Mouse (Mus musculus) frontal cortex, postnatal 14 days (tissue): ENCODE measurements at regions not wholly inside any gene's neighbourhood (a gene's known extent, or its start where the extent isn't known, plus 50 kb on each side); places are given as distances from the start of the nearest gene placed in this dataset.

Experiments
- DNase-seq, 2 experiments: peaks; one replicate each; pipeline ENCODE4 v3.0.0; 2022; ENCODE audit warnings: low spot score in 2 of 2

DNA sequence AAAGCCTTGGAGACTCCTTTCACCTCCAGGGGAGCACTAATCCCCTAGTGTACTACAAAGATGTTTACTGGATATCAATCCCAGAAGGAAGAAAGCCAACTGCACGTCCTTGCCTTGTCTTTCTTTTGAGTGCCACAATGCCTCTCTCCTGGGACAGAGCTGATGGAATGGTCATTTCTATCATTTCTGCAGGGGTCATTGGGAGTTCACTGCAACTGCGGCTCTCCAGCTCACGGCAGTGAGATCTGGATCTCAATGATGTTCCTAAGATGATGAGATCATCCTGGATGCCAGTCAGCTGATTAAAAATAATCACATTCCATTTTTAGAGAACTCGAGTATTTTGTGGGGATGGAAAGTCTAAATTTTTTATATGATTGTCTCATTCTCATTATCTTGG, 341.1 kb downstream of the Lpin1 start:
- DNase-seq: no peak

DNA sequence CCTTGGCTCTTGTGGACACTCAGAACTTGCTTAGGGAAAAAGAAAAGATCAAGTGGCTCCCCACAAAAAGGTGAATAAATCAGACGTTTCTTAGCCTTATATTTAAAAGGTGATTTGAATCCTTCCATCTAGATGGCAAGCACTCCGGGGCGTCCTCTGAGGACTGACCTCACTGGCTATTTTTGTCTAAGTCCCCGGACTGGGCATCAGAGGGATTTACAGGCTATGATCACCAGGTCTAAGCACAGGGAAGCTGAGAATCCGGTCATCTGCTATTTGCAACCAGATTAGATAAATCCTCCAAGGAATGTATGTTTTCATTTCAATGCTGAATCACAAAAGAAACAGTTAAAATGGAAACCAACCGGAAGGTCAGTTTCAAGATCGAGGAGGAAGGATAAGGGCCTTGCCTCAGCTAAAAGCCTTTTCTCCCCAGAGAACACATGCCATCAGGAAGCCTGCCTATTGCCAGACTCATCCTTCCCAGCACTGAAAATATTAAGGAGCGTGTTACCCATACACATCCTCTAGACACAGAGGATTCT, 342.1 kb downstream of the Lpin1 start:
- DNase-seq: no peak

DNA sequence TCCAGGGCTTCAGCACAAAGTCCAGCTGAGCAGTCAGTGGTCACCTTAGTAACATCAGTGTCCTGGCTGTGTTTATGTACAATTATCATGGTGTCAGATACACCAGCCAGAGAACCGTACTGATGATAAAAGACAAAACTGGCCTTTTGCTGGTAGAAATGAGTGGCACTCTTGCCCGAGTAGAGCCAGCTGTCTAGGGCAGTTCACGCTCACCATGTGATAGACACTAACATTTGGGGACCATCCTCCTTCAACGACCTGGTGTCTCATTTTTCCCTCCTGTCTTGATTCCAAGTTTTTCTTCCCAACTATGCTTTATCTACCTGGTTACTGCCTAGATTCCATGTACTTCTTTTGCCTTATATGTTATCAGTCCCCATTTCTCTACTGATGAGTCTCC, 349.3 kb downstream of the Lpin1 start:
- no peak for DNase-seq

DNA sequence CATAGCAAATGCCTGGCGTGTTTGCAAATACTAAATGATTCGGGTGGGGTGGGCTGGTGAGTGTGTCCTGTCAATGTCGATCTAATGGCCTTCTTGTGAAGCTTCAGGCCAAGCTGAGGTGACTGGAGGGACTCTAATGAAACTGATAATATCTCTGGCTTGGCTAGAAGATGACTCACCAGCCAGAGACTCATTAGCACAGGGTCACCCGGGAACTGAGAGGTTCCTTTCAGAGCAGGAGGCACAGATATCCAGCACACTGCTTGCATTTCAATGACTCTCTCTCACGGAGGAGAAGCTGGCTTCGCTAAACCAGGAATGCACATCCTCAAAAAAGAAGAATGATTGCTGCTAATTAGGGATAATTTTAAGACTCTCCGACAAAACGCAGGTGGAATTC, 349.8 kb downstream of the Lpin1 start:
- DNase-seq: no peak

DNA sequence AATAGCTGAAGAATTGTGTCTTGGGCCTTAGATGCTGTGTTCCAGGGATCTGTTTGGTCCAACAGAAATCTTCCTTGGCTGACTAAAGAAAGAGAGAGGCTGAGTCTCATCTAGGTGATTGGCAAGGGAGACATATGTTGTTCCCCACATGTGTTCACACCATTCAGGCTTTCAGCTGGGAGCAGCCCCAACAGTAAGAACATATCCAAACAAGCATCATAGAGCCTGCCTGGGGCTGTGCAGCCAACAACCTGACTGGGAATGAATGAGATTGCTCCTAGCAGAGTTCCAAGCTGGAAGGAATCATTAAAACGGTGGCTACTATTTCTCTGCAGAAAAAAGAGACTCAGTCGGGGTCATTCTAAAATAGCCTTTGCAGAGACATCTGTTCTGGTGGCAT, 350.3 kb downstream of the Lpin1 start:
- no peak for DNase-seq

DNA sequence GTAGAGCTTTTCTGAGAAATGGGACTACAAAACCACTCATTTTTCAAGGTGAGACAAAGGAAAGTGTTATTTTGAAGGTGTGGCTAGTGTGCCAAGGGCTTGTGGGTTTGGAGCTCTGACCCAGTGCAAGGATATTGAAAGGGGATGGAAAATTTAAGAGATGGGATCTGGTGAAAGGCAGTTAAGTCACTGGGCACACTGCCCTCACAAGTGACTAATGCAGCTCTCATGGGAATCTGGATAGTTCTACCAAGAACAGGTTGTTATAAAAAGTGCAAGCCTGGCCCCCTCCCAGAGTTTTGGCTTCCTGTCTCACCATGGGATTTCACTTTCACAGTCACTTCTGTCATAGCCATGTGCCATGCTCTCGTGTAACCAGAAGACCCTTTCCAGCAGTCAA, 360.1 kb downstream of the Lpin1 start:
- no peak for DNase-seq

DNA sequence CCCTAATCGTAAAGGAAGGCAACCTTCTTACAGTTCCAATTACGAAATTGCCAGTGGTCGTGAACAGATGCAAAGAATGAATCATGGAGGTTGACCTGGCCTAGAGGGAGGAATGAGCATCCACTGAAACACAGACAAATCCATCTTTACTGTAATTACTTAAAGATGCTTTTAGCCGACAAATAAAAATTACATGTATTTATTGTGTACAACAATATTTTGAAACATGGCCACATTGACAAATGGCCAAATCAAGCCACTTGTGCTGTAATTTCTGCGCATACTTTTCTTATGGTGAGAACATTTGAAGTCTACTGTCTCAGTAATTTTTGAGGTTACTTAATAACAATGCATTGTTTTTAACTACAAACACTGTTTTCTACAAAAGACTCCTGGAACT, 360.7 kb downstream of the Lpin1 start:
- no peak for DNase-seq

DNA sequence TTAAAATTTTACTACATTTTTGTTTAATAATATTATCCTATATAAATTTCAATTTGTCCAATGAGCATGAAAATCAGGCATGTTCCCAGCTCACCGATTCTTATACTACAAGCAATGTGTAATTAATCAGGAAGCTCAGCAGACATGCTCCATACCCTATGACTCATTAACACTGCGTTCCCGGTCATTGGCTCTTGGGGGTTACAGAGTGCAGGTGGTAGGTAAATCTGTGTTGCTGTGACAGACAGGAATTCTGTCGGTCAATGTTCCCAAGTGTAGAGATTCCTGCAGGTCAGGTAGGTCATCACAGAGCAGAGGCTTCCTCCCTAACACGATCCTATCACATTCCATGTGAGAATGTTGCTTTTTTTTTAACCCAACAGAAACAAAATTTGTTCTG, 371.0 kb downstream of the Lpin1 start:
- DNase-seq: no peak

DNA sequence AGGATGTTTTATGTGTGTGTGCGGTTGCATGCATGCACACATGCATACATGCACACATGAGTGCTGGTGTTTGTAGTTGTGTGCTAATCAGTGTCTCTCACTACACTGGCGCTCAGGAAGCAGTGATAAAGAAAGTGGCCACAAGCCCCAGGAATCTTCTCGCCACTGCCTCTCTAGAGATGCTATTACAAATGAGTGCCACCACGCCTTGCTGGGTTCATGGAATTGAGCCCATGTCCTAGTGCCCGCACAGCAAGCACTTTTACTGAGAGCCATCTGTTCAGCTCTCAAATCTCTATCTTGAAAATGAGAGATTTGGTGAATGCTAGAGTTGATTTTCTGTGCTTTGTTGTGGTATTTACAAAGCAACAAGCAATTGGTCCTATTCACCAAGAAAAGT, 373.3 kb downstream of the Lpin1 start:
- no peak for DNase-seq

DNA sequence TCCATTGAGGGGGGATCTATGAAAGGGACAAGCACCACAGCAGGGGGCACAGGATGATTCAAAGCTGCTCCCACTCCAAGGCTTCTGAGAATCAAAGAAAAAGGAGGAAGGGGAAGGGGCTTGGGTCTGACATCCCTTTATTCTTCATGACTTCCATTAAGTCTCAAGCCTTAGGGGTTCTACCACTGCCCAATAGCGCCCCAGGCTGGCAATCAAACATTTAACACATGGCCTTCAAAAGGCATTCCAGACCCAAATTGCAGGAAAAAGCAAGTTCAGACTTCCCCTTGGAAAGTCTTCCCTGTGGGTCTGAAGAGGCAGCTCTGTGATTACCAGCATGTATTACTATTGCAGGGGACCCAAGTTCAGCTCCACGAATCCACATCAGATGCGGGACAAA, 377.2 kb downstream of the Lpin1 start:
- no peak for DNase-seq

DNA sequence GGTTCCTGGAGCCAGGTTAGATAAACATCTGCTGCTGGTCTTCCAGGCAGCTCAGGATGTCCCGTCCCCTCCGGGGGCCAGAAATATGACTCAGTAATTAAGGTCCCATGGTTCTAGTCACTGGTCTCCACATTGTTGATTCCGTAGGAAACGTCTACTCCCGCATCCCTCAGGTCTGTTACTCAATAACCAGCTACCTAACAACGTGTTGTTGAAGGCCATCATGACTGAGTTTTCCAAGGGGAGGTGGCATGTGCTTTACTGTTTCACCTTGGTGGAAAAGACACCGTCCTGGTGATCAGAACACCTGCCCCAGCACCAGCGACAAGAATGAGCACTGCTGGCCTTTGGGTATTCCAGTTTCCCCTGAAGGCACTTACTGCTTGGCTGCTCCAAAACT, 377.9 kb downstream of the Lpin1 start:
- DNase-seq: no peak

DNA sequence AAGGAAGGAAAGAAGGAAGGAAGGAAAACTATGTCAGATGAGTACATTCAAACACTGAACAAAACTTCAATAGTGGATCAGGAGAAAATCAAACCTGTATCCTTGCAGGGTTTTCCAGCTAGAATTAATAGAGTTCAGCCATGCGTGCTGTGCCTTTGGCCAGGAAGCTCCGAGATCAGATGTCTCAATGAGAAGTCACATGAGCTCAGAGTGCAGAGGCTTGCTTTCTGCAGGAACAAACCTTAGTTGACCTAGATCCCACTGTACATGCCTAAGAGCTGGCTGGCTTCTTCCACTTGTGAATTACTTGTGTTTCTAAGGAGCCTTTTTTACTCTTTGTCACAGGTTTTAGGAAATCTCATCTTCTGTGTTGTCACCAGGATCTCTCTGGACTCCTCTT, 378.7 kb downstream of the Lpin1 start:
- no peak for DNase-seq

DNA sequence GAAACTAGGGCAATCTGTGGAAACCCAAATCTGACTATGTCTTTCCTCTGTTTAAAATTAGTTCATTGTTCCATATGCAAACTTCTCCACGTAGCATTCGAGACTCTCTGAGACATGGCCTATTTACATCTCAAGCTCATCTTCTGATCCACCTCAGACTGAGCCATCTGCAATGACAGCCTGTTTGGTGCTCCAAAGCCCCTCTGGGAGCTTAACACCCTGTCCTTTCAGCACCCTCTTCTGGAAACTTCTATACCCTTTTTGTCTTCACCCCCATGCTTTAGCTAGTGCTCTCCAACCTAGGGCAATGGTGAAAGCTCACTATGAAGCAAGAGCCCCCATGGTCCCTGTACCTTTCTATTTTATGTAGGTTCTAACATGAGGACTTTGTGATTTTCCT, 379.7 kb downstream of the Lpin1 start:
- no peak for DNase-seq

DNA sequence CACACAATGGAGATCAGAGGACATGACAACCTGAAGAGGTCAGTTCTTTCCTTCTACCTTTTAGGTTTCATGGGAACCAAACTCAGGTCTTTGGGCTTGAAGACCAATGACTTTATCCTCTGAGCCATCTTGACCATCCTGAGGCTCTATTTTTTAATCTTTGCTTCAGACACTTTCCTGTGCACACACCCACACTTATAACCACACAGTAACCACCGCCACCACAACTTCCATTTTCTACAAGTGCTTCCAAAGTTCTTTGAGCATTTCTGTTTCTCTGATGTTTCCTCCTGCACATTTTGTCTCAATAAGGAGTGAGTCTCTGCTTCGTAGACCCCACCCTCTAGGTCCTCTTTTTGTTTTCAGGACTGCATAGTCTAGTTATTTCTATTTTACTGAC, 385.3 kb downstream of the Lpin1 start:
- DNase-seq: no peak

DNA sequence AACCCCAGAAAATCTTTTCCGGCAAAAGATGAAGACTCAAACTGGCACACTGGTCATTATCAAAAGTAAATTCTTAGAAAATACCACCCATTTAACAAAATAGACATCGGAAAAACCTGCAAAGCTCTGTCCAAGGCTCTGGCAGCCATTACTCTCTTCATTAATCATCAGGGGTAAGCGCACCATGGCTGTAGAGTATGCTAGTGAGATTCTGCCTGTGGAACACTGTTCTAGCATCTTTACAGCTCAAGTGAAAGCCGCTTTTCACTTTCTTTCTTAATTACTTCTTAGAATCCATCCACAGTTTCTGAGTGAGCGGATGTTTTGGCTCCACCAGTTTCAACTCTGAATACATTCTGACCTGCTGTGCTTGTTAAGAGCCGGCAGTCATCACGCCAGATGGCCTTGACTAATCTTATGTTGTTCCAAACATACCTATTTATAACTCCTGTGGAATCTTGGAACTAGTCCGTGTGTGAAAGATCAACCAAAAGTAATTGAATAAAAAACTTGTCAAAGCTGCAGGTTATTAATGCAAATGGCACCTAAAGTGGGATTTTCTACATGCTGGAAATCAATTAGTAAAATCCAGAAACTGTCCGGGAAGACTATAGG, 387.8 kb downstream of the Lpin1 start:
- no peak for DNase-seq

DNA sequence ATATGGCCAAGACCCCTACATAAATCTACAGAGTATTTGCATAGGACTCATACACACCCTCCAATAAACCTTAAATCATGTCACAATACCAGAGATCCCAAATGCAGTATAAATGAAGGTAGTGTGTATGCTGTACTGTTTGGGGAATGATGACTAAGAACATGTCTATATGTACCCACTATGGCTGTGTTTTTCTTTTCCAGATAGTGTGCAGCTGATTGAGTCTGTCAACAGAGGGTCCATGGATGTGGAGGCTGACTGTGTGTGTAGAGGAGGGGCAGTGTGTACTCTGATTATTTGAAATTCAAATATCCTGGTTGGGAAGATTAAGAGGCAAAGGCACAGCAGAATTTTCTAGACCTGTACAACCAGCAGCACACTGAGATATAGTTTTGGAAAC, 388.6 kb downstream of the Lpin1 start:
- no peak for DNase-seq

DNA sequence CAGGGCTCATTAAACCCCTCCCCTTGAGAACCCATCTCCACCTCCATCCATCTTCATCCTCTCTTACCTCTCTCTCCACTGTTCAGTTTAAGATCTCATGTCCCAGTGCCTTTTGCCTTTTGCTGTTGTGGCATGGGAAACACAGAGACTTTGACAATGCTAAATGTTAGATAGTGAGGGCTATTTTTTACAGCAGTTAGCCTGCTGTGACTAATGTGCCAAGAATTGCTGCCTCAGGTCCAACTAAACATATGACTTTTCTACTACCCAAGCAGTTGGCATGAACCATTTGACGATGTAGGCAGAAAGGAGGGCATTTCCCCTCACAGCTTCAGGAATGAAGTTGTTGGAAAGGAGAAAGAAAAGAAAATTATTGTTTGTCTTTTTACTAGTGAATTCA, 389.6 kb downstream of the Lpin1 start:
- no peak for DNase-seq

DNA sequence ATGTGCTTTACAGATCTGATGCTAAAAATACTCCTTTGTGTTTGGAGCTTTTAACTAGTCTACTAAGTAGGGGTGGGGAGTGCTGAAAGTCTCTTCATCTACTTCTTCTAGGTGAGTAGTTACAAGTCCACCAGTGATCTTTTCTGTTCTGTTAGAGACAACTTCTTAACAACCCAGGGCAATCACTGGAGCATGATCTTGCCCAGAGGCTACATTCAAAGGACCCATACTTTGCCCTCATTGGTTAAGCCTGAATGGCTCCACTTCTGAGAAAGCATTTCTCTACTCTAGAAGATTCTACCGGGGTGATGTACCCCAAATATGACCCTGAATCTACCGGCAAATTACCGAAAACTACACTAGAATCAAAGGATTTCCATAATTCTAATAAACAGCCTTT, 390.2 kb downstream of the Lpin1 start:
- no peak for DNase-seq

DNA sequence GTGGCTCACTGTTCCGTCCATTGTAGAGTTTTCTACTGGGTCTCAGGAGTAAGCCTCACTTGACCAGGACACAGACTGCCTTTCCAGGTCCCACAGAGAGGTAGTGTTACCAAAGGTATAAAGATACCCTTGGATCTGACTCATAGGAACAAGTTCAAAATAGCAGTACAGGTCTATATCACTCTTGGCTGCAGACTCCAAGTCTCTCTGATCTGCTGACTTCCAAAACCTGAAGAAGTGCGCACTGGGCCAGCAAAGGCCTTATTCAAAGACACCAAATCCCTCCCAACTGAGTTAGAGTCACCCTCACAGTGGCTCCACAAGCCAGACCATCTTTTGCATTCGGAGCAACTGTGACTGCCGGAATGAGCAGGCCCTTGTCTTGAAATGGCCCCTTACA, 391.9 kb downstream of the Lpin1 start:
- no peak for DNase-seq

DNA sequence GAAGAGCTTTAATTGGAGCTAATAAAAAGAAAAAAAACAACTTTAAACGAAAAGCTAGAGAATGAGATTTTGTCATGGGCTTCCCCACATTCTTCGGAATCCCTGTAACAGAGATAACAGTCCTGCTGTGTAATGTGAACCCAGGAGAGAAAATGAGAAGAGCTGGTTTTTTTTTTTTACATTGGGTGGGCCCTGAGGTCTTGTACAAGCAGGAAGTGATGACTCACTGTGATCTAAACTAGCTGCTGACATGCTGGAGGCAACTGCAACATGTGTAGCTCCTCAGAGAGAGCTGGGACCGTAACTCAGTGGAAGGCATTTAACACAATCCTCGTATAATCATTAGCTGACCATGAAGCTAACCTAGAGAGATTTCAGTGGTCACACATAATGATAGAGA, 393.8 kb upstream of the Trib2 start:
- DNase-seq: no peak

DNA sequence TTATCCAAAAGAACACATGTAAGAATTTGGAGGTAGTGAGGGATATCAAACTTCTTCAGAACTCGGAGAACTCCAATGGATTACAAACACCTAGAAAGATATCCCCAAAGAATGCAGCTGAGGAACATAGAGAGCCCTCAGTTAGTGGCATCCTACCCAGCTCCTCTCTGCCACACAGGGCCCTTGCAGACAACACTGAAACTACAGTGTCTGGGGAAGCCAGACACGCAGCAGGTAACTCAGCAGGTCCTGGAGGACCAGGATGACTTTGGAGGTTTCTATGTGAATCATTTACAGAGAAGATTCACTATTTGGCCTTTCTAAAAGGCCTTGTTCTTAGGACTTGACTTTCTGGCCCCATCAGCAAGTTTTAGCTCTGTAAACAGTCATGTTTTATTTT, 393.4 kb upstream of the Trib2 start:
- no peak for DNase-seq

DNA sequence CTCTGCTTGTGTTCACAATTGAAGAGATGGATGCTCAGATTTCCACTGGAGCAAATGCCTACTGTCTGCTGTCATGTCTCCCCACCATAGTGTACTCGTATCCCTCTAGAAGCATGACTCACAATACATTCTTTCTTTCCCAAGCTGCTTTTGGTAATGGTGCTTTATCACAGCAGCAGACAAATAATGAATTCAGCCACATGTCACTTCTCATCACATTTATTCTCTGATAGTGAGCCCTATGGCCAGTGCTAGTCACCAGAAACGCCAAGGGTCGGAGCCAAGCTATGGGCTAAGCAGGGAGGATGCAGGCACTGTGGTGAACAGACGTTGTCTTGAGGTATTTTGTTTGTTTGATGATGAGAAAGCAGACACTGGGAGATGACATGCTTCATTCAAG, 388.2 kb upstream of the Trib2 start:
- no peak for DNase-seq

DNA sequence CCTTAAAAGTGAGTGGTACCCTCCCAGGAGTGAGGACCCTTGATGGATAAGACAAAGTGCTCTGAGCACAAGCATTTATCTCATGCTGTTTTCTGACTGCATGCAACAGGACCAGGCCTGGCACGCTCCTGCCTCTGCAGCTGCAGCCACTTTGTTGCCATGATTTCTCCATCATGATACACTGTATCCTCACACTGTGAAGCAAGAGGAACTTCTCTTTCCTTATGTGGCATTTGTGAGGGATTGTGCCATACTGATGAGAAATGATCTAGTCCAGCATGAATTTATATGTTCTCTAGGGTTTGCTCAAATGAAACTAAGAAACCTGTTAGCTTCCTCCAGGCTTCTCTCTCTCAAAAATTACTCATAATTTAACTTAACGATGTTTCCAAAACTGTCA, 380.2 kb upstream of the Trib2 start:
- DNase-seq: no peak

DNA sequence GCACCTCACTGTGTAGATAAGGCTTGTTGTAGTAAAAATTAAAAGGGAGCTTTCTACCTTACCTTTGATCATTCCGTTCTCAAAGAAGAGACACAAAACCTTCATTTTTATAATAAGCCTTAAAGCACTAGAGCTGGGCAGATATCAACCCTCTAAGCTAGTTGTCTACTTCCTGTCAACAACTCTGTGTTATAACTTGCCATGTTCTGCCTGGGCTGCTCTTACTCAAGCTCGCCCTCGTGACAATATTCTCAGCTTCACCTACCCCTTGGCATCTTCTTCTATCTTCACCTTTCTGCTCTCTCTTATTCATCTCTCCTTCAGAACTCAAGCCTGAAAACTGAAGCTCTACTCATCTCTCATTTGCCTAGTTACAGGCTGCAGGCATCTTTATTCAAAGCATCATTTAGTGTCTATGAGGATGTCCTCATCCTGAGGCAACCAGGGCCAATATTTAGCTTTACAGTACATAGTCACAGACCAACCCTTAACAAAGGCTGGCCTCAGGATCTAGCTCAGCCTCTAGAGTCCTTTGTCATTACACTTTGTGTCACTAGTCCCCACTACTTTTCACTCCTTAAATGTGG, 375.2 kb upstream of the Trib2 start:
- no peak for DNase-seq
